Mouse (Mus musculus): ENCODE measurements around the gene Scaf4.

DNA sequence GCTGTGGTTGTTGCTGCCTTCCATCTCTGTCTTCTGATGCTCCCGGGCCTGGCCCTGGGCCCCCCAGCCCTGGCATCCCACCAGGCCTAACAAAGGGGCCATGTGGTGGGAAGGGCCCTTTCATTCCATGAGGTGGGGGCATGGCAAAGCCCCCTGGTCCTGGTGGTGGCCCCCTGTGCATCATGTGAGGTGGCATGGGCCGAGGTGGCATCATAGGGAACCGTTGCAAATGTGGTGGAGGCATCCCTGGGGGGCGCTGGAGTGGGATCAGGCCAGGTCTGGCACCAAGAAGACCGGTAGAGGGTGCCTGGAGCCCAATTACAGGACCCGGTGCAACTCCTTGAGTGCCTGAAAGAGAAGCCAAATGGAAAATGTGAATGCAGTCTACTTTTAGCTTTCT is 54.4 kb downstream of the Scaf4 start:
- no peak for TF ChIP-seq POLR2AphosphoS2 (IDR thresholded peaks at IDR 0.05; ENCODE audit: insufficient read length, low read depth)
- TF ChIP-seq MAX (IDR thresholded peaks at IDR 0.05; ENCODE audit: low read depth) = no peak
- TF ChIP-seq MYOG (IDR thresholded peaks at IDR 0.05; ENCODE audit: control insufficient read depth in 1 of 3, insufficient read depth in 1 of 3, insufficient read length in 2 of 3, low read depth in 2 of 3) = no peak
- no peak for TF ChIP-seq POLR2A (IDR thresholded peaks at IDR 0.05; ENCODE audit: insufficient read length, low read depth)
- TF ChIP-seq SRF (IDR thresholded peaks at IDR 0.05; ENCODE audit: control insufficient read depth, insufficient read length, low read depth) = no peak
- no peak for TF ChIP-seq TCF12 (IDR thresholded peaks at IDR 0.05; ENCODE audit: insufficient read depth, poor library complexity, severe bottlenecking)
- TF ChIP-seq MYOD1 (IDR thresholded peaks at IDR 0.05; ENCODE audit: control insufficient read depth in 1 of 3, insufficient read length in 2 of 3, low read depth in 2 of 3) = no peak
- no peak for TF ChIP-seq USF1 (IDR thresholded peaks at IDR 0.05; ENCODE audit: low read depth)
- no peak for TF ChIP-seq REST (IDR thresholded peaks at IDR 0.05; ENCODE audit: insufficient read depth, insufficient read length)
- no peak for TF ChIP-seq E2F4 (IDR thresholded peaks at IDR 0.05; ENCODE audit: insufficient read depth)
- no peak for TF ChIP-seq CEBPB (IDR thresholded peaks at IDR 0.05; ENCODE audit: insufficient read depth, poor library complexity, severe bottlenecking)

All from myocyte (in vitro differentiated cells).